Mouse (Mus musculus) spleen, embryonic (tissue): ENCODE data around the gene Cdsn.

Experiments used
- CTCF ChIA-PET: fragments of 350-600 bp; sonication (Branson Sonifier 250); formaldehyde crosslinking; loops from one replicate; lab custom pipeline; 2022; lab: Charles Lee

Cdsn gene

DNA sequence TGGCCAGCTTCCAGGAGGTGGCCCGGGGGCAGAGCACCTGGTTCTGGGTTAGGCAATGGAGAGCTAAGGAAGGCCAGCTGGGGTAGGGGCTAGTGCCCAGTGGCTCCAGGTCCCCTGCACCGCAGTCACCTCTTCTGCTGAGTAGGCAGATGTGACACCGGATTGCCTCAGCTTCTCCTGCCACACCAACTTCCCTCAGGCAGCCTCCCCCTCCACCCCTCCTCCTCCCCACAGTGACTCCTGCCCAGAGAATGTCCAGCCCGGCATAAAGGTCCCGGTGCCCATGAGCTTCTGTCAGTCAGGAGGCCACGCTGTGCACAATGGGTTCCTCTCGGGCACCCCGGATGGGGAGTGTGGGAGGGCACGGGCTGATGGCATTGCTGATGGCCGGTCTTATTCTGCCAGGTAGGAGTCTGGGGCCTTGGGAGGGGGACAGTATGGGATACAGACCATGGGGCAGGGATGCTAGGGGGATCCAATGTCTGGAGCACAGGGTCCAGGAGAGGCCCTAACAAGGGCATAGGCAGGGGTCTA lies at the start of gene Cdsn:
TSS of gene Cdsn (plus strand) at position 248 of the 534 bp plus-strand sequence.
- CTCF ChIA-PET: no interaction called here

- CTCF ChIA-PET: interaction anchor here (0.8 kb wide), 1 partner anchor 14 kb away, joined by 4 read pairs; no protein-coding TSS in a partner anchor
Measured at GRCm38 (mm10) chr17:35502226-35502625, 49.7 kb upstream of the Cdsn start.

DNA sequence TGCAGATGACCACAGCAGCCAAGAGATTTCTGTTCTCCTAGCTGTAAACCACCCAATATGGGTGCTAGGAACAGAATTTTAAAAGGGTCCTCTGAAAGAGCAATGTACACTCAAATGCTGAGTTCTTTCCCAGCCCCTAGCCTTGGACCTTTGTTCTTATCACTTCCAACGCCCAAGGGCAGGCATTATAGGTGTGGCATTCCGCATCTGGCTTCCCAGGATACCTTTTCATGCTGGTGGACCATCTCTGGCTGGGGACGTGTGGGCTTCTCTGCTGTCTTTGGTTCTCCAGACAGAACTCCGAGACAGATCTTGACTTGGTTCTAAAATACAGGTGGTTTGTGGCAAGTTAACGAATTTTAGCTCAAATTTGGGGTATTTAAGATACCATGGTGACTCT lies 49.2 kb upstream of the Cdsn start:
- CTCF ChIA-PET: interaction anchor here (0.7 kb wide), 1 partner anchor 30 kb away, joined by 3 read pairs; the partner anchor contains the start of gene Psors1c2

DNA sequence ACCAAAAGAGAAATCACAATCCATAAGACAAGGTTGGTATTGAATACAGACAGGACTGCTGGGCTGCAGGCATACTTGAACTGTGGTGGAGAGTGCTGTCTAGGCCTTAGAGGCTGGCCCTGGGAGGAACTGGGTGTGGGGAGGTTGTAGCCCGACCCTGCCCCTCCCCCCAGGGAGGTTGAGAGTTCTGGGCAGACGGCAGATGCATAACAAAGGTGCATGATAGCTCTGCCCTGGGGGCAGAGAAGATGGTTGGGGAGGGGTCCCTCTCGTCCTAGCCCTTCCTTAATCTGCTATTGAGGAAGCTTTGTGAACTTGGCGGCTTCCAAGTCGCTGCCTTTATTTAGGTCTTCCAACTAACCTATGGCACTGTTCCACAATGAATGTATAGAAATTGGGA lies 48.1 kb upstream of the Cdsn start:
- CTCF ChIA-PET: no interaction called here

DNA sequence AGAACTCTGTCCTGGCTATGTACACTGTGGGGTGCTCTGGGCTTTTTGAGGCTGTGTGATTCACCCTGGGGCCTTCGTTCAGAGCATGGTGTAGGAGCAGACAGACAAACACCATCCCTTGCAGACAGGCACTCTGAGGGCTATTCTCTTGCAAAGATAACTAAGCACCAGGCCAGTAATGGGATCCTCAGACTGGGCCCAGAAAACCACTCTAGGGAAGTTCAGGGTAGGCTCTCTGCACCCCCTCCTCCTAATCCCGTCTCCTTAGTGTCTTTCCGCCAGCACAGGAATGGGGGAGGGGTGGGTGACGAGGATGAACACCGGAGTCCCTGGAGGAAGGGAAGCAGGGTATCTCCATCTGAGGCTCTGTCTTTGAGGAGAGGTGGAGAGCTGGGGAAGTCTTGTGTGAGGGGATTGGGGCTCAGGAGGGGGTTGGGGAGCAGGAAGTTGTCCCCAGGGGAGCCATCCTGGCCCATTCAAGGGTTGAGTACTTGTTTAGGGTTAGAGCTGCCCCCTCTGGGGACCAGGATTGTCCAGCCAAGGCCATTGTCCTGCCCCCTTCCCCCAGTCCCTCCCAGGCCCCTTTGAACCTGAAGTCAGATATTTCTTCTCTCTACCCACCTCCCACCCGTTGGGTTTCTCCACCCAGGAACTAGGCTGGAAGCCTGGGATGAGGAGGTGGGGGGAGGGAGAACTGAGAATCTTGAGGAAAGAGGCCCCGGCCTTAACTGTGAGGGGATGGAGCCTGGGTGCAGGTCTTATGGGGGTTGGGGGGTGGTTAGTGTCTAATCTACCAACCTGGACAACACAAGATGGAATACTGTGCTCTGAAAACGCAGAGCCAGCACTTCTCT lies 47.1 kb upstream of the Cdsn start:
- CTCF ChIA-PET: no interaction called here

GRCm38 (mm10) chr17:35505776-35506175 lies 46.2 kb upstream of the Cdsn start, which contains the start of gene Pou5f1:
Pou5f1 (plus strand) TSS chr17:35506018.
- CTCF ChIA-PET: no interaction called here

DNA sequence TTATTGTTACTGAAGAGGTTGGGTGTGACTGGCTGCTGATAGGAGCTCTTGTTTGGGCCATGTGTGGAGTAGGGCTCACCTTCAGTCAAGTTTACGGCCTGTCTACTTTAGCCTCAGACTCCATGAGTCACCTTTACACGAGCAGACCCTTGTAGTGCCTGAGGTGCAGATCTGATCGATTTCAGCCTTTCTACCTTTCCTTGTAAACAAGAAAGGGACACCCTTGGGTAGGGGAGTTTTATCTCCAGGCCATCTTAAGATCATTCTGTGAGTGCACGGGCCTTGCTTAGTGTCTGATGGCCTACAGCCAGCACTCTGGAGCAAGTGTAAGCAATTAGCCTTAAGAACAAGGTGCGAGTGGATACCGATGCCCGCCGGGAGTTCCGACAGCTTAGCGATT lies 45.0 kb upstream of the Cdsn start:
- CTCF ChIA-PET: interaction anchor here (0.5 kb wide), 1 partner anchor 24 kb away, joined by 13 read pairs; no protein-coding TSS in a partner anchor

GRCm38 (mm10) chr17:35507556-35508260 lies 44.2 kb upstream of the Cdsn start:
- CTCF ChIA-PET: interaction anchor here (0.6 kb wide), 1 partner anchor 28 kb away, joined by 4 read pairs; no protein-coding TSS in a partner anchor

DNA sequence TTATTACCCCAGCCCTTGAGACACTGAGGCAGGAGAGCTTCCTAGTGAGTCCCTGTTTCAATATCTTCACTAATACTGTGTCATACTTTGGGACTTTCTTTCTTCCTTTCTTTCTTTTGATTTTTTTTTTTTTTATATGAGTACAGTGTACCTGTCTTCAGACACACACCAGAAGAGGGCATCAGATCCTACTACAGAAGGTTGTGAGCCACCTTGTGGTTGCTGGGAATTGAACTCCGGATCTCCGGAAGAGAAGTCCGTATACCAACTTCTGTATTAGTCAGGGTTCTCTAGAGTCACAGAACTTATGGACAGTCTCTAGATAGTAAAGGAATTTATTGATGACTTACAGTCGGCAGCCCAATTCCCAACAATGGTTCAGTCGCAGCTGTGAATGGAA lies 43.6 kb upstream of the Cdsn start:
- CTCF ChIA-PET: interaction anchor here (0.6 kb wide), 1 partner anchor 28 kb away, joined by 4 read pairs; no protein-coding TSS in a partner anchor

DNA sequence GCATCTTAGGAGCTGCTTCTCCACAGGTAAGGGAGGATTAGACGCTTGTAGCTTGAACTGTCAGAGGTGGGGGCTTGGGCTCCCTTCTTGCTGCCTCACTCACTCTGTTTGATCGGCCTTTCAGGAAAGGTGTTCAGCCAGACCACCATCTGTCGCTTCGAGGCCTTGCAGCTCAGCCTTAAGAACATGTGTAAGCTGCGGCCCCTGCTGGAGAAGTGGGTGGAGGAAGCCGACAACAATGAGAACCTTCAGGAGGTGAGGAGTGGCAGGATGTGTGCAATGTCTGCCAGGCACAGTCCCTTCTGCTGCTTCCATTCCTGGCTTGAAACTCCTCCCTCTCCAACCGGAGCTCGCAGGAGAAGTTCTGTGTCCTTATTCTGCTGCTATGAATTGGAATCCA lies 42.6 kb upstream of the Cdsn start:
- CTCF ChIA-PET: no interaction called here

DNA sequence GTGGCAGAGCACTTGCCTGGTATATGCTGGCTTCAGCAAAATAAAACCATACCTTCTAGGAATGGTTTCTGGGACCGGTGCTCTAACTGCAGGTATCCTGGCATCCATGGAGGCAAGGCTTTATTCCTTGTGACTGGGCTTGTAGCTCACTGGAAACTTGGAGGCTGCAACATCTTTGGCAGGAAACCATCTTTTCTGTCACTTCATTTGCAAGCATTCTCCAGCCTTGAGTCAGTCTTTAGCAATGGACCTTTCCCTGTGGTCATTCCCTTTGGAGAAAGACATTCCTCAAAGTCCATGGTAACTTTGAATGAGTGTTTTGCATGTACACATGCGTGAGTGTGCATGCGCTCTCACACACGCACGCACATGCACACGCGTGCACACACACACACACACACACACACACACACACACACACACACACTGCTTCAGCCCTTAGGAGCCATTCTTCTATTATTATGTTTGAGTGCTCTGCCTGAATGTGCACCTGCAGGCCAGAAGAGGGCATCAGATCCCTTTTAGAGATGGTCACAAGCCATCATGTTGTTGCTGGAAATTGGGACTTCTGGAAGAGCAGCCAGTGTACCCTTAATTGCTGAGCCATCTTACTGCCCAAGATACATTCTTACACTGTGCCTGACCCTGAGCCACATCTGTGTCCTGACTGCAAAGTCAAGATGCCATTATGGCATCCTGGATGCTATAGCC lies 38.9 kb upstream of the Cdsn start:
- CTCF ChIA-PET: no interaction called here

GRCm38 (mm10) chr17:35513886-35514285 lies 38.0 kb upstream of the Cdsn start:
- CTCF ChIA-PET: no interaction called here

GRCm38 (mm10) chr17:35514756-35515155 lies 37.2 kb upstream of the Cdsn start:
- CTCF ChIA-PET: interaction anchor here (0.6 kb wide), 1 partner anchor 26 kb away, joined by 4 read pairs; no protein-coding TSS in a partner anchor

GRCm38 (mm10) chr17:35515911-35516640 lies 35.9 kb upstream of the Cdsn start:
- CTCF ChIA-PET: no interaction called here

DNA sequence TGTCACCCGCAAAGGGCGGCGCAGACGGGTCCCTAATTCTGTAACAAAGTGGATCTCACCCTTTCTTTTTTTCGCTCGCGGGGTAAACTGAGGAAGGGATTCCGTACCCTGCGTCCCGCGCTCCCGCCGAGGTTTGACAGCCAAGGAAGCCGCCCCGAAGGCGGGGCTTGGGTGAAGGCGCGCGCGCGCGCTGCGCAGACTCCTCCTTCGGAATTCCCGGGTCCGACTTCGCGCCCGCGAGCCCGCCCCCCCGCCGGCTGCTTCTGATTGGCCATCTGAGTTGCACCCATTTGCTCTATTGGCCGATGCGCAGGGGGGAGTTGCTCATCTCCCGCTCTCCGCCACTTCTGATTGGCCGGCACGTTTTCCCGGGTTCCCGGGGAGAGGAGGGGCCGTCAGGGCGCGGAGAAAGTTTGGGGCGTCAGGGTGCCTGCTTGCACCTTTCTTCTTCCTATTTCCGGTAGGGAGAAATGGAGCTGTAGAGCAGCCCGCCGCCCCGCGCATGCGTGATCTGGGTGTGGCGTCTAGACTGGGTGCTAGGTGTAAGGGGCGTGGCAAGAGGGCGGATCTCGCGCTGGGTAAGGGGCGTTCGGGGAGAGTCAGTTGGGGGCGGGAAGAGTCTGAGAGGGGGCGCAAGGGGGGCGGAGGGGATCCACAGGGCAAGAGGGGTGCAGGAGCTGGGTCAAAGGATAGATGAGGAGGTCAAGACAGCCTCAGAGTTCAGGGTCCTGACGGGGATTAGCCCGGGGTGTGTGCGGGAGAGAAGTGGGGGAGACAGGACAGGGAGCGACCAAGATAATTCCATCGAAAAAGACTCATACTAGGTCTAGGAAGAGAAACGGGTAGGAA lies 35.1 kb upstream of the Cdsn start, which contains the start of the genes Tcf19 and Cchcr1:
TSS of gene Tcf19 (minus strand) at position 173 of the 849 bp plus-strand sequence.
TSS of gene Cchcr1 (plus strand) at position 449 of the 849 bp plus-strand sequence.
- CTCF ChIA-PET: interaction anchor here (0.6 kb wide), 2 partner anchors 25 to 42 kb away, joined by 3 to 9 read pairs; no protein-coding TSS in a partner anchor

GRCm38 (mm10) chr17:35517526-35517925 lies 34.4 kb upstream of the Cdsn start:
- CTCF ChIA-PET: interaction anchor here (0.6 kb wide), 2 partner anchors 25 to 42 kb away, joined by 3 to 9 read pairs; no protein-coding TSS in a partner anchor

DNA sequence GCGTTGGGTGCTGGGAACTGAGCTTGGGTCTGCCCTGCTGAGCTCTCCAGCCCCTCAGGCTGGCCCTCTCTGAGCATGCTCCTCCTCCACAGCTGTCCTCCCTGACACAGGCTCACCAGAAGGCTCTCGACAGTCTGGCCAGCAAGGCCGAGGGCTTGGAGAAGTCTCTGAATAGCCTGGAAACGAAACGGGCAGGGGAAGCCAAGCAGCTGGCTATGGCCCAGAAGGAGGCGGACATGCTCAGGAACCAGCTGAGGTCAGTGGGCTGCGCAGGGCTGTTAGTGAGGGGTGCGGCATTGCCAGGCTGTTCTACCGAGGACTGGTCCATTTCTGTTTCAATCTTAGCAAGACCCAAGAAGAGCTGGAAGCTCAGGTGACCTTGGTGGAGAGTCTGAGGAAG lies 27.6 kb upstream of the Cdsn start:
- CTCF ChIA-PET: no interaction called here

DNA sequence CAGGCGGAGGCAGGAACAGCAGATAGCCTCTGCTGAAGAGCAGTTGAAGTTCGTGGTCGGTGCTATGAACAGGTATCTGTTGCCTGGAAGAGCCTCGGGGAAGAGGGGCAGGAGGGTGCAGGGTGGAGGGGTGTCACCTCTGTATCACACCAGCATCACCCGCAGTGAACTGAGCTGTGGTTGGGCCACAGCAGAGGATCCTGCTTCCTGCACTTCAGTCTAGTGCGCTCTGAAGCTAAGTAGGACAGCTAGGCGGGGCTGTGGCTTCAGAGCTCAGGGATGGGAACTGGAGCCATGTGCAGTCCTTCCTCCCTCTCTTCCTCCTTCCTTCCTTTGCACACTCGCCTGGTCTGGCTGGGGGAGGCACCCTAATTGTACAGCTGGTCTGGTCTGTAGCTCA lies 25.3 kb upstream of the Cdsn start:
- CTCF ChIA-PET: no interaction called here

DNA sequence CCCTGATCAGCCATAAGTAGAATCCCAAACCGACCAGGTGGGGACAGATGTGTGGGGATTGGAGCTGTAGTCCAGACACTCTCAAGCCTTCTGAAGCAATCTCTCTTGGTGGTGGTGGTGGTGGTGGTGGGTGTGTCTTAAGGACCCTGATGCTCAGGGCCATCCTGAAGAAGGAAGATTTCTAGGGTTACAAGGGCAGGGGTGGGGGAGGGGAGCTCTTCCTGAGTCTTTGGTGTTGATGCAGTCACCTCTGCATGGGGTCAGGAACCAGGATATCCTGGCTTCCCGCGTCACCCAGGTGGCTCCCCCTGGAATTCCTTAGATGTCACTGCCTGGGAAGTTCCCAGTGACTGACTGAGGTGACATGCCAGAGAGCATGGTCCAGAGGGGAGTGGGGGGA lies 19.6 kb upstream of the Cdsn start:
- CTCF ChIA-PET: interaction anchor here (0.5 kb wide), 1 partner anchor 1774 kb away, joined by 5 read pairs; no protein-coding TSS in a partner anchor
